Mouse (Mus musculus) G1E (cell line): ENCODE measurements around the gene Mtpn. TPM values are rescaled to one million over a fixed set of nuclear protein-coding genes. Genes with fewer than 3 reads are reported as not detected.

Experiments
- ATAC-seq: 2 replicates; pipeline ENCODE4 v1.8.0; 2016; ENCODE audit warnings: mild to moderate bottlenecking; ENCODE audit not compliant: insufficient number of reproducible peaks, poor library complexity, low FRiP score, severe bottlenecking; ENCODE audit errors: extremely low read depth
- DNase-seq: peaks from one replicate; pipeline ENCODE4 v3.0.0; 2012; ENCODE audit warnings: low spot score
- H3K27me3 ChIP-seq: 2 replicates; pipeline ENCODE4 v1.6.1; 2012; ENCODE audit warnings: mild to moderate bottlenecking, low read length, inconsistent platforms; ENCODE audit not compliant: insufficient read depth
- H3K36me3 ChIP-seq: replicated peaks from 2 replicates; pipeline ENCODE3; 2012; ENCODE audit warnings: mild to moderate bottlenecking, inconsistent platforms
- H3K4me1 ChIP-seq: 2 replicates; pipeline ENCODE4 v1.6.1; 2012; ENCODE audit warnings: low read depth, low read length, inconsistent platforms, mixed read lengths; ENCODE audit not compliant: insufficient read depth
- H3K4me3 ChIP-seq: 2 replicates; pipeline ENCODE4 v1.5.1; 2012; ENCODE audit warnings: low read depth, mild to moderate bottlenecking, inconsistent platforms, low read length, moderate library complexity, mixed read lengths
- H3K9me3 ChIP-seq: replicated peaks from 2 replicates; pipeline ENCODE4 v1.6.1; 2012; ENCODE audit warnings: inconsistent platforms
- CTCF ChIP-seq: IDR thresholded peaks from 2 replicates; pipeline ENCODE4 v1.5.1; 2012; ENCODE audit warnings: low read depth, low read length, inconsistent platforms, mixed read lengths
- GATA1 ChIP-seq: IDR thresholded peaks from 2 replicates; pipeline ENCODE4 v1.6.1; 2012; ENCODE audit warnings: borderline replicate concordance, low read length, inconsistent platforms, mixed read lengths
- GATA2 ChIP-seq: IDR thresholded peaks from 2 replicates; pipeline ENCODE4 v1.6.1; 2012; ENCODE audit warnings: low read depth, low read length, inconsistent platforms, borderline replicate concordance
- POLR2AphosphoS5 ChIP-seq: IDR thresholded peaks from 2 replicates; pipeline ENCODE4 v1.6.1; 2012; ENCODE audit warnings: low read depth, low read length, inconsistent platforms; ENCODE audit not compliant: insufficient replicate concordance
- TAL1 ChIP-seq: conservative IDR thresholded peaks from 2 replicates; pipeline ENCODE4 v1.6.1; 2012; ENCODE audit warnings: low read depth, low read length, inconsistent platforms, mixed read lengths
- polyA plus RNA-seq: library from polyadenylated mRNA; stranded (reverse); fragments of >175 nt; gene quantifications from 2 replicates; pipeline ENCODE4 v1.2.3, GENCODE M21; 2012
- total RNA-seq, 2 experiments: library from RNA; stranded (forward) in 1 of 2; stranded (reverse) in 1 of 2; fragments of 200-1000 nt in 1 of 2; fragments of >200 nt in 1 of 2; fragmentation: Nextera tagmentation in 1 of 2; gene quantifications; 2 replicates each; pipeline ENCODE4 v1.2.3; 2014 to 2017

Gene Mtpn
- total and polyA plus RNA-seq, 3 experiments: 122 to 386 (median 149) TPM

DNA sequence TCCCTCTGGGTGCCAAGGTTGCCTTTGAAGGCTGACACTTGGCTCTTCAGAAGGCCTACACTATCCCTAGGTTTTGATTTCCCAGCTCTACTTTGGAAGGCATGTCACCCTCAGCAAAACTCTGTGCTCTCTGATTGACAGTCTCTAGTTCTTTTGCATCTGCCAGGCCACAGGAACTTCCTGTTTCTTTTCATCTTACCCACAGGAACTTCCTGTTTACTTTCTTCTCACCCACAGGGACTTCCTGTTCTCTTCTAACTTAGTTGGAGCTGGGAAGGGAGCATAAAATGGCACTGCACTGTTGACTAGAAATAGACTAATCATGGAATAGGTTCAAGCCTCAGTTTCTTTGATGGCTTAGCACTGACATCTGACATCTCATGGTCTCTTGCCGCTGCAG is 77.2 kb downstream of the Mtpn start:
- no peaks in the 10 kb centered on the region for H3K4me1 ChIP-seq
- no peaks in the 10 kb centered on the region for H3K27me3 ChIP-seq
- no peaks in the 10 kb centered on the region for H3K36me3 ChIP-seq
- ATAC-seq (no peak), DNase-seq (no peak)
- TF ChIP-seq CTCF (no peak), GATA2 (no peak), GATA1 (no peak), POLR2AphosphoS5 (no peak), TAL1 (no peak)
- H3K9me3 ChIP-seq: peaks cover 3% of the 10 kb centered on the region; the same call in 1 of the 2 replicates
- no peak overlapping the region for H3K4me3 ChIP-seq

Other genes starting within 250 kb of the Mtpn start
- gene Slc13a4, start 231.8 kb downstream of the Mtpn start, total RNA-seq (2014; fragmentation: Nextera tagmentation): not detected in 2 replicates
- gene Slc13a4, start 231.8 kb downstream of the Mtpn start, total RNA-seq (2017): 0.05 and 0.17 TPM in 2 replicates
- gene Slc13a4, start 231.8 kb downstream of the Mtpn start, polyA plus RNA-seq: not detected in 2 replicates
- not detected in 2 replicates for gene Fam180a, start 213.7 kb downstream of the Mtpn start, total RNA-seq (2014; fragmentation: Nextera tagmentation)
- not detected in 2 replicates for gene Fam180a, start 213.7 kb downstream of the Mtpn start, total RNA-seq (2017)
- gene Fam180a, start 213.7 kb downstream of the Mtpn start, polyA plus RNA-seq: not detected in 2 replicates